Mouse (Mus musculus) frontal cortex, postnatal 36 days (tissue): ENCODE data around the gene Tcf12.
A peak's percentile ranks its signal among the peaks of the same experiment; 100 is the strongest.

ENCODE experiments used
- DNase-seq, 2 experiments: peaks; one replicate each; pipeline ENCODE4 v3.0.0; 2022; ENCODE audit warnings: low spot score in 2 of 2

Tcf12 gene

DNA sequence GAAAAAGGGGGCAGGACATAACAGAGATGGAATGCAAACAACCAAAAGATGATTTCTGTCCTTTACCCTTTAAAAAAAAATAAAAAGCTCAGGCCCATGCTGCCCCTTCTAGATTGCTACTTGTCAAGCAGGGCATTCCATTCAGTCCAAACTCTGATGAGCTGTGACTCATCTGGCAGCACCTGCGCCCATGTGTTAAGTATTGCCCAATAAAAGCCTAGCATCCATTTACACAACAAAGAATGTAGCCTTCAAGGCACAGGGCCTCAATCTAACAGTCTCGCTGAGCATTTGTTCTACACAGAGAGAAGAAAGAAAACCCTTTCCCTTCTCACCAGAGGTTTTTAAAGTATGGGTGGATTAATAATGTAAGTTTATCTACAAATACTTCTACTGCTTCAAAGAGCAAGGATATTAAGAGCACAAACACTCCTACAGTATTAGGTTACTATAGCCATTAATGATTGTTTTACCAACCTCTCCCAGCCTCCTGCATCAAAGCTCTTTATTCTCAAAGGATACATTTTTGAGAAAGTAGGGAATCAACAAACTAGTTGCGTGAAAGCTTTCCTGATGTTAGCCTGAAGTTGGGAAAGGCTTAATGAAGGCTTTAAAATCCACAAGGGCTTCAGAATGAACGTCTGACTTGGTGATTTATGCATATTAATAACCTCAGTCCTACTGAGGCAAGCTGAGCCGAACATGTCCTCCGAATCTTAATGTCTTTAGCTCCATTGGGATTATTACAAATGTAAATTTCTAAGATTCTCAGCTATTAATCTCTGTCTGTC, 195.6 kb downstream of the Tcf12 start:
- DNase-seq = no peak

DNA sequence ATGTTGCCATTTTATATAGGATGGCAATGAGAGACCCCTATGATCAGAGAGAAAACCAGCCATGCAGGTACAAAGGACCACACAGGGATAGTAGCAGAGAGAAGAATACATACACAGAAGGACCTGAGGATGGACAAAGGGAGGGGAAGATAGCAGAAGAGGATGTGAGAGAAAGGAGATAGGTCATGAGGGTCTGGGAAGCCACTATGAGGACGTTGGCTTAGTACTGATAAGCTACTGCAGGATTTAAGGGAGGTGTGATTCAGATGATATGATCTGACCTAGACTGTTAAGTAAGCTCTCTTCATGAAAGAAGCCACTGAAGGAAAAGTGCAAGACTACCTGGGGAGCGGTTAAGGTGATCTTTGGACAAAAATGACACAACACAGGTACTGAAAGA, 205.1 kb downstream of the Tcf12 start:
- DNase-seq = no peak

DNA sequence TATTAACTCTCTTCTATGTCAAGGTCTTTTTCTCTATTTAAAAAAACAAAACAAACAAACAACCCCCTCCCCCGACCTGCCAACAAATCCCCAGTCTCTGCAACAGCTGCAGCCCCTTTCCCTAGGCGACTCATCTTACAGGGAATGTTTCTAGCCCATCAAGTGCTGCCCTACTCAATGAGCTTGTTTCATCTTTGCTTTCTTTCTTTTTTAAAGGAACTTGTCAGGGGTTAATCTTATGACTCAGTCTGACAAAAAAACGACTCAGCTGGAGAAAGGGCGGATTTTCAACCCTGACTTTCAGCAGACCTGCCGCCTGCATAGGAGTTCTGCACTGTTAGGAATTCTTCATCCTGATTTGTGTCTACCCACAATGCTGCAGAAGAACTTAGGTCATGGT, 212.8 kb downstream of the Tcf12 start:
- no peak for DNase-seq

DNA sequence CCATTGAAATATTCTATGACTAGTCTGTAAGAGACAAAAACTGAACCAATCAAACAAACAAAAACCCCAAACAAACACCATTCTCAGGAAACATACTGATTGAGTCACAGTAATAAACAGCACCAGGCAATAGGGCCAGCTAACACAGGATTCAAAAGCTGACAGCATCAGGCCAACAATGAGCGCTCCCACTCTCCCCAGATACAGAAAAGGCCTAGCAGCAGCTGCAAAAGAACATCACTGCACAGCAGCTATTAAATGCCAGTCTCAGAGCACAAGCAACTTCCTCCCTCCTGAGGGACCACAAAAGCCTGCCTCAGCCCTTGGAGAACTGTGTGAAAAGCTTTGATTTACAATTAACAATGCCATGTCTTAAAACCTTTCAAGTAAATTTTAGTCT, 214.3 kb downstream of the Tcf12 start:
- peak; percentile 13 to 23 for DNase-seq

DNA sequence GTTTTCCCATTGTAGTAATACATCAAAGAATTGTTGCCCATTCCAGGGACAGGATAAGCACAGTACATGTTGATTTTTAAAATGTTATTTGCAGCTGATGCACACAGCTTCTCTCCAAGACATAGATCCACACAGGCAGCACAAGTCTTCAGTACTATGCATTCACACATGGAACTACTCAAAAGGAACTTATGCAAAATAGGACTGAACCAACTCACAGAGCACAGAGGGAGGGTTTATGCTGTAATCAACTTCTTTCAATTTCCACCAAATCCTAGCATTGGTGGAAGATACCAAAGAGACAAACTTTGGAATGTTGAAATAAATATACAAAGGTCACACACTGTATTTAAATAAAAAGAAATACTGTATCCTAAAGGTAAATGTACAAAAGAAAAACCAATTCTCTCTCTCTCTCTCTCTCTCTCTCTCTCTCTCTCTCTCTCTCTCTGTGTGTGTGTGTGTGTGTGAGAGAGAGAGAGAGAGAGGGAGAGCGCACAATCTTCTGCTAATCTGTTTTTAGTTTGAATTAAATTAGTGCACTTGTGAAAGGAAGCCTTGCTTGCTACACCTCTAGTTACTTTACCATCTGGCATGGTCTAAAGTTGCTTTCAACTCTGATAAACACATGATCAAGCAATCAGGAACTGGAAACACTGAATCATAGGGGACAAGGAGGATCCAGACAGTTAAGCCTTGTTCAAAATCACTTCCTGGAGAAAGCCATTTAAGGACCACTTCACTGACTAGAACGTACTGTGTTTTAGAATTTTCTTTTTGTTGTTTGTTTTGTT, 215.5 kb downstream of the Tcf12 start:
- DNase-seq = peak in 1 of 2 experiments; percentile 24

DNA sequence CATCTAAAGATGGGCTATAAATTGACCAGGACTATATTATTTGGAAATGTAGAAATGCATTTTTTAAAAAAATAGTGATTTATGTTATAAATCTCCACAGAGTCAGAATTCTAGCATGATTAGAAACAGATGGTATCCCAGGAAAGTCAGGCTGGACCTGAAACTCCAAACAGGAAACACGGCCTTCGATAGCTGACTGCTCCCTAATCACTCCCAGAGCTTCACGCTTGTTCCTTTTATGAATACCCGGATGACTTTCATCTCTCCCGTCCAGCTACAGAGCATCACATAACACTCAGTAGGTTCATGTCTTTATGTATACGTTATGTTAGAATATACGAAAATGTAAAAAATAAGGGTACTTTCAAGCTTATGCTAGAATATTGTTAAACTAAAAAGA, 216.4 kb downstream of the Tcf12 start:
- DNase-seq = no peak

- no peak for DNase-seq
These were observed 216.8 kb downstream of the Tcf12 start for GRCm38 (mm10) chr9:71894943-71895286.

DNA sequence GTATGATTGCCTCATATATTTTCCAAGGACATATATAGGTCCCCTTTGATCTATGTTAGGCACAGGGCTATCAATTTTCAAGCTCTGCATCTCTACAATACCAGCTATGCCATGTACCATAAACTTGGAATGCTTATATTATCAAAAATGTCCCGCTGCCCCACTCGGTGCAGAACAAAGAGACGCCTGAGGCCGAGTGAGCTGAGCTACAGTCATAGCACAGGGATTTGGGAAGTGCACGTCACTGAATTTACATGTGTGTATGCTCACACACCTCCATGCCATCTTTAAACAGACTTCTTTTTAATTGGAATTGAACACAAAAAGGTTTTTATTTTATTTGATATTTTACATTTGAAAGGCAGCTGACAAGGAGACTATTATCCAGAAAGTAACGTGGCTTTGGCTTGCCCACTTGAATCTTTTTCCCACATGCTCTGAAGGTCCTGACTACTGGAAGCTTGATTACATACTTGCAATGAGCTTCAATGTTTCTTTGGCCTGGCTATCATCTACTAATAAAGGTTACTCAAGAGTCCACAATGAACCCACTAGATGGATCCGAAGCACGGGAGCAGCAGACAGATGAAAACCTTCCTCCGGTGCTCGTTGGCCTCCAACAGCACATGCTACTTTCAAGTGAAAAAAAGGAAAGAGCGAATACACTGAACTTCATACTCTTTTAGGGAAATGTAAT, 217.3 kb downstream of the Tcf12 start:
- DNase-seq = no peak

DNA sequence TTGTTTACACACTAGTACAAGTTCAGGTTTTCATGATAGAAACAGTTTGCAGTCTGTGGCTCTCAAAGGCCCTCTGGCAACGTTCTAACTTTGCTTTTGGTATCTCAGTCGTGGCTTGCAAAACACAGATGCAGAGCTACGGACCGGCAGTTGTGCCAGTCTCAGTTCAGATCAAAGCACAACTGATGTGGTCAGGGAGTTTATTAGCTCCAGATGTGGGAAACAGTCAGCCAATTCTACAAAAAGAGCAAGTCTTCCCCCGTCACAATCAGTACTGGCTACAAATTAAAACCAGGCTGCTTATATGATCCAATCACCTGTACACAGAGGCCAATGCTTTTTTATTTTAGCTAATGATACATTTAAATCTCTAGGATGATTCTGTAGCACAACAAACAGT, 223.2 kb downstream of the Tcf12 start:
- no peak for DNase-seq

DNA sequence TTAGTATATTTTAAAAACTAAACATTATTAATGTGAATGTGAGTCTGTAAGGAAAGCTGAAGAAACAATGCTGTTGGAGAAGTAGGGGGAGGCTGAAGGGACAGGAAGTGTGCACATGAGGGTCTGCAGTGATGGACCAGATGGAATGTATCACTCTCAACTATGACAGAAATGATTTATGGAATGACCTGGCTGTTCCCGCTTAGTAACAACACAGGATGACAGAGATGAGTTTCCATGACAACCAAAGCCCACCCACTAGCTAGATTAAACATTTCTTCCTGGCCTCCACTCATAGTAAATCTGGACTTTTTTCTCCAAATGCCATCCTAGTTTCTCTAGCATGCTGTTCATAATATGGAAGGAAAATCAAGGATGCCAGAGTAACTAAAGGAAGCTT, 231.0 kb downstream of the Tcf12 start:
- no peak for DNase-seq

GRCm38 (mm10) chr9:71879972-71880371, 231.7 kb downstream of the Tcf12 start:
- no peak for DNase-seq

- no peak for DNase-seq
These were observed 232.3 kb downstream of the Tcf12 start for GRCm38 (mm10) chr9:71879415-71879814.

DNA sequence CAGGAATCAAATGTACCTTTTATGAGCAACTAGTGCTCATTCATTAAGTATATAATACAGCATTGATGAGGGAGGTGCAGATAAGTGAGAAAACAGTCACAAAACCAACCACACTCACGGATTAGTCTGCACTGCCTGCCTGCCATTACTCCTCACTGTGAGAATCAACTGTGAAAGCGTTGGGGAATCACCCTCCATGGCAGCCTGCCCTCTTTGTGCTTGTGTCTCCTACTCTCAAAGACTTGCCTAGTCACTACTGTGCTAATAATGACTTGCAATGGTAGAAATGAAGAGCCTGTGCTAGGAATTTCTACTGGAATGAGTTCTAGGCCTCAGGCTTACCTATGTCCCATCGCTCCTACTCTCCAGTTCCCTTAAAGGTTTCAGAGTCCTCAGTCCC, 233.8 kb downstream of the Tcf12 start:
- no peak for DNase-seq

- DNase-seq = no peak
These were observed 236.9 kb downstream of the Tcf12 start for GRCm38 (mm10) chr9:71874761-71875160.

GRCm38 (mm10) chr9:71874035-71874572, 237.6 kb downstream of the Tcf12 start:
- DNase-seq = no peak

GRCm38 (mm10) chr9:71863338-71863737, 248.3 kb downstream of the Tcf12 start:
- no peak for DNase-seq

DNA sequence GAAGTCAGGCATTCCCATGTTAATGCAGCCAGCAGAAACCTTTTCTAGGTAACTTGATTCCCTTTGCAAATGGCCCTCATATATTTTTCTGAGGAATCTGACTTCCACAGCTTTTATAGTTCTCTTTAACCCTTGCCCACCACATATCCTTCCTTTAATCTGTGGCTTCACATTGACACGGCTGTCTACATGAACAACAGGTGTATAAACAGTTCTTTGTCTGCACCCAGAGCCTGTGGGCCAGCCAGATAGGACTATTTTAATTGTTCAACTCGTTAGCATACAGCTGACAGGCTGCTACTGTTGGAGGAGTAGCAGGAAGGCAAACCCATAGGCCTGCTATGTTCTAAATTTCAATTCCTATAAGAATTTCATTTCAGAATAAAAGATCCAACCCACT, 250.0 kb downstream of the Tcf12 start:
- DNase-seq = no peak

DNA sequence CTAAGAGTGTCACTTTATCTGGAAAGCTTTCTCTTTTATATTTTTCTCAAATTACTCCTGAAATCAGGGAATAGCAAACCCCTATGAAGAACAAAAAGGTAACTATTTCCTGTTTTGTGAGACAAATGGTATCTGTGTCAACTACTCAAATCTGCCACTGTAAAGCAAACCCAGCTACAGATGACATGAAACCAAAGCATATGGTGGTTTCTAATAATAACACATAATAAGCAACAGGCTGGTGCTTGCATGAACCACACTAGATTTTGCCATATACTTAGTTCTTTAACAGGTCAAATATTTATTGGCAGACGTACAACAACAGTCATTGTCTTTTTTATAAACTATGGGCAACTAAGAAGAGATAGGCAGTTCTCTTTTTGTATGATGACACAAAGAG, 253.7 kb downstream of the Tcf12 start:
- DNase-seq = no peak

GRCm38 (mm10) chr9:71853904-71854303, 257.8 kb downstream of the Tcf12 start:
- DNase-seq = no peak

DNA sequence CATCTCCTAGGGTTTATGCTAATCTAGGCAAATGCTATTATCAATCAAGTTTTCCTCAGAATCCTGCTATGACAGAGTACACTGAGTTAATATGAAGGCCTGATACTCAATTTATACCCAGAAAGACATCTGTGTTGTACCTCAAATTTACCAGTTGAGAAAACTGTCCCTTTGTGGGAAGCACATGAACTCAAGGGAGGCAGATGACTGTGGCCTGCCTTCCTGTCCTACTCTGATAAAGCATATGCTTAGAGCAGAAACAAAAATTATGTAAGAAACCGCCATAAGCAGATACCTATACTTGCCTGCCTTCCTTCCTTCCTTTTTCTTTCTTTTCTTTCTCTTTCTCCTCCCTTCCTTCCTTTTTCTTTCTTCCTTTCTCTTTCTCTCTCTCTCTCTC, 261.4 kb downstream of the Tcf12 start:
- no peak for DNase-seq

GRCm38 (mm10) chr9:71848392-71848791, 263.3 kb downstream of the Tcf12 start:
- DNase-seq = no peak

DNA sequence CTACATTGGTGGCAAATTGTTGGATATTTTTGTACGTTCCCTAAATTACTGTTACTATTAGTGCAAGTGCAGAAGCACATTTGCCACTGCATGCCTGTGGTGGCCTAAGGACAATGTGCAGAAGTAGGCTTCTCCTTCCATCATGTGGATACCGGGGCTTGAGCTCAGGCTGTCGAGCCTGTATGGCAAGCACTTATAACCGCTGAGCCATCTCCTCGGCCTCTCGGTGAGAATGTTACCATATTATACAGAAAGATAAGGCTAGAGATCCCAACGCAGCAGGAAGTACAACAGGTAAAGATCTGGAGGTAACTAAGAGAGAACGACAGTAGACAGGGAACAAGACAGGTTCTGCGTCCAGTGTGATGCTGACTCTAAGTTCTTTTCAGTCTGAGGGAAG, 263.8 kb downstream of the Tcf12 start:
- no peak for DNase-seq
